Mouse (Mus musculus) MEL (cell line): ENCODE data around the gene Gpatch2l.

Source experiments
- CTCF ChIP-seq, 3 experiments: IDR thresholded peaks in 2 of 3; conservative IDR thresholded peaks in 1 of 3; 2 replicates each; pipeline ENCODE4 v1.5.1; 2011 to 2012; ENCODE audit warnings: low read length in 3 of 3, low read depth in 2 of 3, mild to moderate bottlenecking in 2 of 3, improper control_type of control experiment in 1 of 3, inconsistent platforms in 1 of 3, mixed read lengths in 1 of 3, moderate library complexity in 1 of 3; ENCODE audit not compliant: control insufficient read depth in 1 of 3, insufficient read depth in 1 of 3, poor library complexity in 1 of 3, severe bottlenecking in 1 of 3
- EP300 ChIP-seq, 2 experiments: IDR thresholded peaks; 2 replicates each; pipeline ENCODE4 v1.6.1; 2011; ENCODE audit warnings: improper control_type of control experiment in 2 of 2, low read length in 2 of 2, low read depth in 1 of 2, mild to moderate bottlenecking in 1 of 2
- MXI1 ChIP-seq: IDR thresholded peaks from 2 replicates; pipeline ENCODE4 v1.6.1; 2011; ENCODE audit warnings: mild to moderate bottlenecking, low read depth, low read length, improper control_type of control experiment
- POLR2A ChIP-seq, 2 experiments: IDR thresholded peaks; 2 replicates each; pipeline ENCODE4 v1.6.1; 2011 to 2012; ENCODE audit warnings: low read length in 2 of 2, mild to moderate bottlenecking in 2 of 2, control low read depth in 1 of 2, improper control_type of control experiment in 1 of 2, low read depth in 1 of 2, moderate library complexity in 1 of 2; ENCODE audit not compliant: control insufficient read depth in 1 of 2, insufficient read depth in 1 of 2, poor library complexity in 1 of 2
- UBTF ChIP-seq: IDR thresholded peaks from 2 replicates; pipeline ENCODE4 v1.6.1; 2012; ENCODE audit warnings: low read depth, mild to moderate bottlenecking, inconsistent platforms, low read length, improper control_type of control experiment, moderate library complexity, borderline replicate concordance; ENCODE audit not compliant: insufficient read depth
- ZNF384 ChIP-seq: IDR thresholded peaks from 2 replicates; pipeline ENCODE4 v1.6.1; 2012; ENCODE audit warnings: low read depth, mild to moderate bottlenecking, inconsistent platforms, low read length, improper control_type of control experiment

GRCm38 (mm10) chr12:86275731-86276130, 34.1 kb downstream of the Gpatch2l start:
- TF ChIP-seq POLR2A (IDR thresholded peaks at IDR 0.05; ENCODE audit: control insufficient read depth in 1 of 2, insufficient read depth in 1 of 2, low read depth in 1 of 2, low read length in 2 of 2, poor library complexity in 1 of 2), result no peak
- no peak for TF ChIP-seq CTCF (IDR thresholded peaks at IDR 0.05 in 2 of 3, conservative IDR thresholded peaks at IDR 0.05 in 1 of 3; ENCODE audit: control insufficient read depth in 1 of 3, insufficient read depth in 1 of 3, low read depth in 2 of 3, low read length in 3 of 3, poor library complexity in 1 of 3, severe bottlenecking in 1 of 3)
- TF ChIP-seq ZNF384, result no peak
- TF ChIP-seq EP300 (IDR thresholded peaks at IDR 0.05; ENCODE audit: low read depth in 1 of 2, low read length in 2 of 2), result no peak
- TF ChIP-seq MXI1, result no peak
- no peak for TF ChIP-seq UBTF
